Mouse (Mus musculus) C2C12 (cell line): Measurements from ENCODE around the gene Ttf2. TPM values are rescaled to one million over a fixed set of nuclear protein-coding genes. Genes with fewer than 3 reads are reported as not detected.

Experiments
- H3K27me3 ChIP-seq: one replicate; pipeline ENCODE4 v1.6.1; 2011; ENCODE audit not compliant: control insufficient read depth, insufficient read depth, insufficient read length
- H3K36me3 ChIP-seq: one replicate; pipeline ENCODE4 v1.6.1; 2011; ENCODE audit not compliant: control insufficient read depth, insufficient read depth
- H3K4me3 ChIP-seq: one replicate; pipeline ENCODE4 v1.5.1; 2011; ENCODE audit warnings: mild to moderate bottlenecking, control low read depth; ENCODE audit not compliant: poor library complexity, insufficient read depth, severe bottlenecking
- H3K79me2 ChIP-seq: one replicate; pipeline ENCODE4 v1.6.1; 2011; ENCODE audit not compliant: control insufficient read depth, insufficient read depth
- H3K79me3 ChIP-seq: one replicate; pipeline ENCODE4 v1.6.1; 2011; ENCODE audit warnings: low read depth, control low read depth
- H3ac ChIP-seq: one replicate; pipeline ENCODE3; 2011; ENCODE audit warnings: low read depth; ENCODE audit not compliant: control insufficient read depth, insufficient read length
- CEBPB ChIP-seq: IDR thresholded peaks from one replicate; pipeline ENCODE4 v1.6.1; 2011; ENCODE audit warnings: low read depth, mild to moderate bottlenecking, control low read depth, moderate library complexity
- CTCF ChIP-seq: IDR thresholded peaks from one replicate; pipeline ENCODE4 v1.5.1; 2011; ENCODE audit not compliant: control insufficient read depth, insufficient read depth, insufficient read length
- FOSL1 ChIP-seq: IDR thresholded peaks from one replicate; pipeline ENCODE4 v1.8.0; 2011; ENCODE audit warnings: mild to moderate bottlenecking, low read length; ENCODE audit not compliant: poor library complexity, insufficient read depth, severe bottlenecking
- MAX ChIP-seq: IDR thresholded peaks from one replicate; pipeline ENCODE4 v1.6.1; 2011; ENCODE audit warnings: mild to moderate bottlenecking, control low read depth
- MYOD1 ChIP-seq: IDR thresholded peaks from one replicate; pipeline ENCODE4 v1.6.1; 2011; ENCODE audit warnings: low read depth; ENCODE audit not compliant: control insufficient read depth, insufficient read length
- MYOG ChIP-seq: IDR thresholded peaks from one replicate; pipeline ENCODE4 v1.6.1; 2011; ENCODE audit not compliant: control insufficient read depth, insufficient read length; ENCODE audit errors: extremely low read depth
- USF1 ChIP-seq: IDR thresholded peaks from one replicate; pipeline ENCODE4 v1.6.1; 2011; ENCODE audit warnings: low read depth, mild to moderate bottlenecking, control low read depth, moderate library complexity
- long read RNA-seq, 2 experiments: library from polyadenylated mRNA; unstranded; transcript quantifications; one replicate each; pipeline ENCODE4 v2.0.0; 2019 to 2020
- polyA plus RNA-seq: library from polyadenylated mRNA; unstranded; fragments of >200 nt; fragmentation: generic; extraction: Trizol; gene quantifications from one replicate; pipeline ENCODE4 v1.2.1, GENCODE M21; 2012; ENCODE audit warnings: missing spikeins

Ttf2 gene
- polyA plus RNA-seq, result 10.2 TPM
- long read RNA-seq, experiment 1, partial matches to known transcripts, result 1 of 2 reads
- long read RNA-seq, experiment 1, other reads (novel, unspliced or antisense), result 1 of 2 reads
- long read RNA-seq, experiment 2, full-length matches to known transcripts, result 97 of 127 reads
- long read RNA-seq, experiment 2, partial matches to known transcripts, result 16 of 127 reads
- long read RNA-seq, experiment 2, other reads (novel, unspliced or antisense), result 14 of 127 reads

DNA sequence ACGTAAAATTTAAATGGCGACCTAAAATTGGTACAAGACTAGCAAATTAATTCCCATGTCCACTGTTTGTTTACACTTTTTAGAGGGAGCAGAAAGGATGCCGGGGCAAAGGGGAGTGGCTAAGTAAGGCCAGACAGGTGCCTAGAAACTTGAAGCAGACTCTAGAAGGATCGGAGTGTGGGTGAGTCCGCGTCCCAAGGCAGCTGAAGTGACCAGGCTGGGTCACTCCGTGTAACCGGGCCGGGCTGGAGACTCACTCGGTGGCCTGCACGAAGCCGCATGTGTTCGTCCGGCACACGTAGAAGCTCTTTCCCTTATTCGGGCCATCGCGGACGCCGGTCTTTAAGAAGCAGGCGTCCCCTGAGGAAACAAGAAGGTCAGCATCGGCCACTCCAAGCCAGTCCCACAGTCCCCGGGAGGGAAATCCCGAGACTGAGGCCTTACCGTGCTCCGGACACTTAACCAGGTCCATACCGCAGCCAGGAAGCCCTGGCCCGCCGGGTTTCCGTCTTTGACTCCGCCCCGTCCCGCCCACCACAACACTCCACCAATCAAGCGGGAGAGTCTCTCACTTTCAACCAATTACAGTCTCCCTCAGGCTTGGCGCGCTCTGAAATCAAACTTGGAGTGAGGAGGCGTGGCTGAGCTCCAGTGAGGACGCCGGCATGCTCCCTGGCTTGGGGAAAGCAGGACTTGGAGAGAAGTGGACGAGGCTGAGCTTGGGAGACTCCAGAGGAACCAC is at the start of gene Ttf2:
TSS of gene Ttf2 (minus strand) at position 488 of the 742 bp plus-strand sequence.
- peak; percentile 86 for TF ChIP-seq MAX
- no peak for TF ChIP-seq FOSL1
- H3ac ChIP-seq, result peak within 1 kb of the TSS; percentile 50
- peak within 1 kb of the TSS; percentile 74 for H3K4me3 ChIP-seq
- H3K79me2 ChIP-seq, result peaks cover 5% of the 10 kb centered on the region
- H3K36me3 ChIP-seq, result peaks cover 7% of the 10 kb centered on the region
- no peaks in the 10 kb centered on the region for H3K27me3 ChIP-seq
- no peaks in the 10 kb centered on the region for H3K79me3 ChIP-seq

DNA sequence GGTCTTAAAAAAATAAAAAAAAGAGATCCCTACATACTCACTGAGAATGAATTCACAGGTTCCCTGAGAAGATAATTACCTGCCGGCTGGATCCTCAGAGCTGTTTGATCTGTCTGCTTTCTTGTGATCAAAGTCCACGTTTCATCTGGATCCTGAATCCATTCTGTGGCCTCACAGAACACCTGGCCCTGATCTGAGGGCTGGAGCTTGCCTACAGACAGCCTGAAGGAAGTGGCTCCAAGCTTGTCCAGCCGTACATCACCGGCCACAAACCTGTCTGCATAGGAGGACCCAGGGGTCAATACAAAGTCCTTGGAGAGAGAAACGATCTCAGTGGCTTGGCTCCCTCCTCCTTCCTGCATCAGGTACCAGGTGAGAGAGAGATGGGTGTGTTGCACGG is 49.0 kb upstream of the Ttf2 start:
- TF ChIP-seq MYOD1 (no peak), MYOG (no peak), CEBPB (no peak), MAX (no peak), CTCF (no peak), USF1 (no peak), FOSL1 (no peak)
- H3K79me3 ChIP-seq, result no peaks in the 10 kb centered on the region
- H3K36me3 ChIP-seq, result no peaks in the 10 kb centered on the region
- H3K27me3 ChIP-seq, result no peaks in the 10 kb centered on the region
- H3K79me2 ChIP-seq, result no peaks in the 10 kb centered on the region
- H3K4me3 ChIP-seq, result no peak overlapping the region
- no peak overlapping the region for H3ac ChIP-seq

GRCm38 (mm10) chr3:101016050-101016449 is 46.6 kb upstream of the Ttf2 start:
- Histone ChIP-seq H3K4me3 (no peak overlapping the region), H3K79me2 (no peaks in the 10 kb centered on the region), H3K27me3 (no peaks in the 10 kb centered on the region), H3ac (no peak overlapping the region), H3K79me3 (no peaks in the 10 kb centered on the region), H3K36me3 (no peaks in the 10 kb centered on the region)
- TF ChIP-seq MAX (no peak), USF1 (no peak), CTCF (no peak), CEBPB (no peak), FOSL1 (no peak), MYOG (no peak), MYOD1 (no peak)

- no peak for TF ChIP-seq USF1
- no peak for TF ChIP-seq CEBPB
- TF ChIP-seq CTCF, result no peak
- TF ChIP-seq FOSL1, result no peak
- TF ChIP-seq MYOD1, result no peak
- TF ChIP-seq MAX, result no peak
- TF ChIP-seq MYOG, result no peak
- no peaks in the 10 kb centered on the region for H3K27me3 ChIP-seq
- H3K79me3 ChIP-seq, result no peaks in the 10 kb centered on the region
These were observed 45.8 kb upstream of the Ttf2 start for GRCm38 (mm10) chr3:101015254-101015653.

GRCm38 (mm10) chr3:101013536-101013935 is 44.1 kb upstream of the Ttf2 start:
- no peak overlapping the region for H3K4me3 ChIP-seq
- H3K27me3 ChIP-seq, result no peaks in the 10 kb centered on the region
- H3K79me3 ChIP-seq, result no peaks in the 10 kb centered on the region
- no peaks in the 10 kb centered on the region for H3K79me2 ChIP-seq
- H3ac ChIP-seq, result no peak overlapping the region
- no peak for TF ChIP-seq MYOD1
- no peak for TF ChIP-seq CTCF
- TF ChIP-seq FOSL1, result no peak
- TF ChIP-seq MAX, result no peak
- TF ChIP-seq CEBPB, result no peak
- TF ChIP-seq USF1, result no peak
- TF ChIP-seq MYOG, result no peak
- no peaks in the 10 kb centered on the region for H3K36me3 ChIP-seq

More at GRCm38 (mm10) chr3:101015254-101015653, 45.8 kb upstream of the Ttf2 start:
- Histone ChIP-seq H3K4me3 (no peak overlapping the region), H3K79me2 (no peaks in the 10 kb centered on the region), H3ac (no peak overlapping the region), H3K36me3 (no peaks in the 10 kb centered on the region)
